Mouse (Mus musculus) thymus, postnatal 36 days (tissue): ENCODE results near the gene Cmpk1.

Experiments used
- DNase-seq, 2 experiments: peaks; one replicate each; pipeline ENCODE4 v3.0.0; 2022; ENCODE audit warnings: mixed read lengths in 2 of 2

Gene Cmpk1

DNA sequence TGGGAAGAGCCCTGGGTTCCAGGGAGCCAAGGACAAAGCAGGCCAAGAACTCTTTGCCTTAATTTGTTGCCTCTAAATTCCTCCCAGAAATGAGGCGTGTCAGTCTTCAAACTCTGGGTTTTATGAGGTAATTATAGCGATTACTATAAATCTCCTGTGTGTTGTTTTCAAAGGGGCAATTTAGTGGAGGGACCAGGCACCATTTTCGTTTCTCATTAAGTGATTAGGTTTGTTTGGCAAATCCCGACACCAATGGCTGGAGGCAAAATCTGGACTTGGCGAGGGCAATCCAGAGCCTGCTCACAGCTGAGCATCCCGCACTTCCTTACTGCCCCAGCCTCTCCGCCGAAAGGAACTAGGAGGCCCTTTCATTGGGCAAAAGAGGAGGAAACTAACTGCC, 44.5 kb downstream of the Cmpk1 start:
- DNase-seq: no peak

DNA sequence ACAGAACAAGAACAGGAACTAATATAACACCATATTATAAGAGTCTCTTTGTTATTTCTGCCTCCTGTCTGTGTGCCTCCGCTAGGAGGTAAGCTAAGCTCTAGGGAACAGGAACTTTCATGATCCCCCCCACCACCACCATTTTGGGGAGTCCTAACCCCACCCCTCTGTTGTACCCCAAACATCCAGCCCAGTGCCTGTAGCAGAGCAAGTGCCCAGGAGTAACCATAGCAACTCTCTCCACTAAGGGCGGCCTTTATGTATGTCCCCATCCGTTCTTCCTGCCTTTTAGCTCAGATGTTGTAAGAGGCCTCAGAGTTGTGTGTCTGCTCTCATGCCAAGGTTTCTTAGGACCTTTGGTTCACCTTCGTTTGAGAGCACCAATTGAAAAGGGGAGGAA, 44.9 kb downstream of the Cmpk1 start:
- DNase-seq: no peak

DNA sequence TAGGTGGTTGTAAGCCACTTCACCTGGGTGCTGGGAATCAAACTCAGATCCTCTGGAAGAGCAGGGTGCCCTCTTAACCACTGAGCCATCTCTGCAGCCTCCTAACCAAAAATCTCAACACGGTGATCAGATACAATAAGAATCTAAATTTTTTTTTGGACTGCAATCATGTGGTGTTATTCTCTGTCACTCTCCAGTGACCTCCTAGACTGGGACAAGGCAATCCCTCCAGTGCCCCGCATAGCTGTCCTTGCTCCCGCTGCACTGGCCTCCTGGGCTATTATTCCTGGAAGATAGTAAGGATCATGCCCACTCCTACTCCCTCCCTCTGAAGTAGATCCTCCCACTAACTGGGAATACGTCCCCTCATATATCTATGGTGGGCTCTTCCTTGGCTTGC, 45.7 kb downstream of the Cmpk1 start:
- DNase-seq: no peak

DNA sequence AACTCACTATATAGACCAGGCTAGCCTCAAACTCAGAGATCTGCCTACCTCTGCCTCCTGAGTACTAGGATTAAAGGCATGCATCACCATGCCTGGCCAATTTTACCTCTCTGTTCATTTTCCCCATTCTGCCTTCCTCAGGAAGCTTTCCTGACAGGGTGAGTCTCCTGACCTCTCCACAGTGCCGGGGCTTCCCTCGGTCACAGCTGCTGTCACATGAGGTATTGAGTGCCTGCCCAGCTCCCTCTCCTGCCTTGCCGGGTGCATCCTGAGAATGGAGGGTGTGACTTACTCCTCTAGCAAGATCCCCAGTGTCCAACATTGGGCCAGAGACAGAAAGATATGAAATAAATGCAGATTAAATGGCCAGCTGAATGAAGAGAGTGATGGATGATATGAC, 48.8 kb downstream of the Cmpk1 start:
- DNase-seq: no peak

DNA sequence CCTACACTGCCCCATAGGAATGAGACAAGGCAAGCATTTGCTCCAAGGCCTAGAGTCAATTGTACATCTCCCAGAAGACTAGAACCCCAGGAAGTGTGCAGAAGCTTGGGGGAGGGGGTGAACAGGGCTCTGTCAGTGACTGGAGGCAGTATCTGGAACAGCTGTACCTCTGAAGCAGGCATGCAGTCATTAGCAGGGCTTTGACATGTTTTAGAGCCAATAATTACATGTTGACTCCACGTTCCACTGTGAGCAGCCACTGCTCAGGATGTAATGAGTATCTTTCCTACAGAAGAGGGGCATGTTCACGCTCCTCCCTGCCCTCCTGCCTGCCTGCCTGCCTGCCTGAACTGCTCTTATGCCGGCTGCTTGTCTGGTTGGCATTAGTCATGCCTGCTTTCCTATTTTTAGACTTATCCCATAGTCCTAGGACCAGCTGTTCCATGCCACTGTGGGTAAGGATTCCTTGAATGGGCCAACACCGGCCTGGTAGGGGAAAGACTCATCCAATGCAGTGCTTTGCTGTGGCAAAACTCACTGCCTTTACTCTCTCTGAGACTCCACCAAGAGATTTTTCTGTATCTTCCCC, 49.5 kb downstream of the Cmpk1 start:
- no peak for DNase-seq

DNA sequence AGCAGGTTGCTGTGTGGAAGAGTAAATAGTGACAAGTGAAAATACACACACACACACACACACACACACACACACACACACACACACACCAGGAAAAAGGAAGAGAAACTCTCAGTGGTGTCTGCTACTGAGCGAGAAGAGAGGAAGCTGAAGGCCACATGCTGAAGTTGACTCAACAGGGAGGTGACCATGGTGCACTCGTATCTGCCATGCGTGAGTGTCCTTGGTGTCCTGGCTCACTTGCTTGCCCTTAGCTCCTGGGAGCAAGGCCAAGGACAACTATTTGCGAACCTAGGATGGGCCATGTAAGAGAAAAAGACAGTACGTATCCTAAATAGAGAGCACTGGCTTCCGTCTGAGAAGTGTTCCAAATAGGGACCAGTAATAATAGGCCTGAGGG, 52.9 kb downstream of the Cmpk1 start:
- DNase-seq: no peak

DNA sequence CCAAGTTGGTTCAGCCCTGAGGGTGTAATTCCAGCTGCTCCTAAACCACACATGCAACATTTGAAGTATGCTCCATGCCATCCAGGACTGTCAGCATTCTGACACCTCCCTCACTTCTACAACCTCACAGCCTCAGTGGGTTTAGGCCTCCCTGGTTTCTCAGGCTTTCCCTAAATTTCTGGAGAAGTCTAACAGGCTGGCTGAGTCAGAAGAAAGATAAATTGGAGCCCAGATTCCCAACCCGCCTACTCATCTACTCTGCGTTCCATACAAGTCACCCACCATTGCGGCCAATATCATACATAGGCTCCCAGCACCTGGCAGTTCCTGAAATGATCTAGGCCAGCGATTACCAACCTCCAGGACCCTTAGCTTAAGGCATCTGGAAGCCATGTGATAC, 54.3 kb downstream of the Cmpk1 start:
- no peak for DNase-seq

DNA sequence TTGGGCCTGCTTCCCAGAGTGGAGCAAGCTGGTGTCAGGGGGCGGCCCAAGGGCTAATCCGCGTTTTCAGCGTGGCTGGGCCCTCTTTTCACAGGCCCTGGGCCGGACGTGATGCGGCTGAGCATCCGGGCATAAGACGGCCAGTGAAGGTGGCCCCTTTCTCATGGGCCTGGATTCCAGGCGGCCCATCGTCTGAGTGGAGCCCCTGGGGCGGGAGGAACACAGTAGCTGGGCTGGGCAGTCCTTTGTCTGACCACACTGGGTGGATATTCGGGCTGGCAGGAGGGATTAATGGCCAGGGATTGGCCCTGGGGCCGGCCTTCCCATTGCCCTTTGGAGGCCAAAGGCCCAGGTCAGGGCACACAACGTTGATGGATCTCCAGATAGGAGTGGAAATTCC, 57.9 kb downstream of the Cmpk1 start:
- no peak for DNase-seq

DNA sequence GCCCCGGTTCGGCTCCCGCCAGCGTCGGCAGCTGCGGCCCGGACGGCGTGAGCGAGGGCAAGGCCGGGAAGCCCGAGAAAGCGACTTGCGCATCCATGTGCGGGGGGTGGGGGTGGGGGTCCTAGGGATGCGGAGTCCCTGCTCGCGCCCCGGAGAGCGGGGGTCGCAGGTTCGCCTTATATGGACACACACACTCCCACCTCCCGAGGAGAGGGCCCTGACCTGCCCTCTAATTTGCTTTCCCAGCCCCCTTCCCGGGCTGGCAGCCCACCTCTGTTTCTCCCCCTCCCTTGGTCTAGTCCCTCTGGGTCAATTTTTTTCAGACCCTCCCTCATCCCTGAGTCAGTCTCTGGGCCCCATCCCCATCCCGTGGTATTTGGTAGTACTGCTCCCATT, 61.1 kb downstream of the Cmpk1 start, which contains the start of gene Foxe3:
Foxe3 (minus strand) TSS at position 97 of the 396 bp plus-strand sequence.
- DNase-seq: no peak

DNA sequence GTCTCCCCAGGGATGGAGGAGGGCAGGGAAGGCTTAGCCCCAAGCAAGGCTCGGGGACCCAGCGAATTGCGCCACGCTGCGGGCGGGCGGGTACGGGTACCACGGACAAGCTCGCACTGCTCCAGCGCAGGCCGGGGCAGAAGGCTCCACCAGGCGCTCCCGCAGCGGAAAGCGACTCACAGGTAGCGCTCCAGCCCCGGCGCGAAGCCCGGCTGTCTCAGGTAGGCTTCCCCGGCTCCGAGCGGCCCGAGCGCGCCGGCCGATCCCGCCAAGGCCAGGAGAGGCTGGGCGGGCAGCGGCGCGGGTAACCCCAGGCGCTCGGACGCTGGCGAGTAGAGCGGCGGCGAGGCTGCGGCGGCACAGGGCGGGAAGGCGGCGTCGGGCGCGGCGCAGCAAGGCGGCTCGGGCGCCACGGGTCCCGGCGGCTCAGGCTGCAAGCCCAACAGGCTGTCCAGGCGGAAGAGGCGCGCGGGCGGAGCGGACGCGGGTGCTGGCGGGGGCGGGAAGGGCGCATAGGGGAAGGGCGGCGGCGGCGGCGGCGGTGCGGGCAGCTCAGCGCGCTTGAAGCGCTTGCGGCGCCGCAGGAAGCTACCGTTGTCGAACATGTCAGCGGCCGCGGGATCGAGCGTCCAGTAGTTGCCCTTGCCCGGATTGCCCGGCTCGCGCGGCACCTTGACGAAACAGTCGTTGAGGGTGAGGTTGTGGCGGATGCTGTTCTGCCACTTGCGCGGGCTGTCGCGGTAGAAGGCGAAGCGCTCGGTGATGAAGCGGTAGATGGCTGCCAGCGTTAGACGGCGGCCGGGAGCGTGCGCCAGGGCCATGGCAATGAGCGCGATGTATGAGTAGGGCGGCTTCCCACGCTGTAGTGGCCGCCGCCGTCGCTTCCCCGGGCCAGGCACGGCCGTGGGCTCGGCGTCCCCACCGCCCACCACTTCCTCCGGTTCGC, 61.8 kb downstream of the Cmpk1 start:
- no peak for DNase-seq

DNA sequence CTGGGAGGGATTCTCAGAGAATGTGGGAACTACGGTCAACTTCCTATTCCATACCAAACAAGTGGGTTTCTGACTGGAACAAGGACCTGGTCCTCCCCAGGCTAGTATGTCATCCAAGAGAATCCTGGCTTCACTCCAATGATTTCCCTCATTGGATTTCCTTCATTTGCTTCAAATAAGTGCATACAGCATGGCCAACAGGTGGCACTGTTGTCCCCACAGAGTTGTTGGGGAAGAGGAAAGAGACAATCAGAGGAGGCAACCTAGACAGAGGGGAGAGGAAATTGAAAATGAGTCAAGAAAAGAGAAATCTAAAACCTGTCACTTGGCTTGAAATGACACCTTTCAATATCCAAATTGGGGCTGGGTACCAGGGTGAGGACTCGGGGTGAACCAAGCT, 70.0 kb downstream of the Cmpk1 start:
- peak; percentile 47 to 51 for DNase-seq

DNA sequence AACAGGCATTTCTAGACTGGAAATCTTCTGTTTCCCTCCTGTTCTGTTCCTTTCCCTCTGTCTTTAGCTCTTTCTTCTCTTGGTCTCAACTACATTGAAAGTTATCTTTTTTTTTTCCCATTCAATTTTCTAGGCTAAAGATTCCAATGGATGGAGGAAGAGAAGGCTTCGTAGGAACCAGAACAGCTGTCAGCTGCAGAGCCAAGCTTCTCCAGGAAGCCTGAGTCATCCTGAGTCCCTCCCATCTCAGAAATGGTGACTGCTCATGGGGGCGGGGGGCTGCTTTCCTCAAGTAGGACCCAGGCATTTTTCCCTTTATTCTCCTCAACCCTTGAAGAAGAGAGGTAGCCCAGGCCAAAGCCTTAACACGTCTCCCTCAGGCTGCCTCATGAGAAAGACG, 71.0 kb downstream of the Cmpk1 start:
- DNase-seq: no peak

DNA sequence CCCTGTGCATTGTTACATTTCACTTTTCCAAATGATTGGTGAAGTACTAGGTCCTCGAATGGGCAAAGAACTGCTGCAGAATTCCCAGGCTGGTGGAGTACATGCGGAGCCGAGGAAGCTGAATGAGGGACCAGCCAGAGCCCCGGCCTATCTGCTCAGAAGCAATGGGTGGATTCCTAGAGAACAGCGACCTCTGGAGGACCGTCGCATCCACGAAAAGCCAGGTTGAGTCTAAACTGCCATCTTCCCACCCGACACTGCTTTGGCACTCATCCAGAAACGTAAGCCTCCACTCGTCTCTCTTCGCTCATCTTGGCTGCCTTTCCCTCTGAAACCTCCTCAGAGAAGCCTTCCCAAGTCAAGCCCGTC, 73.5 kb downstream of the Cmpk1 start:
- DNase-seq: peak; percentile 36 to 38

DNA sequence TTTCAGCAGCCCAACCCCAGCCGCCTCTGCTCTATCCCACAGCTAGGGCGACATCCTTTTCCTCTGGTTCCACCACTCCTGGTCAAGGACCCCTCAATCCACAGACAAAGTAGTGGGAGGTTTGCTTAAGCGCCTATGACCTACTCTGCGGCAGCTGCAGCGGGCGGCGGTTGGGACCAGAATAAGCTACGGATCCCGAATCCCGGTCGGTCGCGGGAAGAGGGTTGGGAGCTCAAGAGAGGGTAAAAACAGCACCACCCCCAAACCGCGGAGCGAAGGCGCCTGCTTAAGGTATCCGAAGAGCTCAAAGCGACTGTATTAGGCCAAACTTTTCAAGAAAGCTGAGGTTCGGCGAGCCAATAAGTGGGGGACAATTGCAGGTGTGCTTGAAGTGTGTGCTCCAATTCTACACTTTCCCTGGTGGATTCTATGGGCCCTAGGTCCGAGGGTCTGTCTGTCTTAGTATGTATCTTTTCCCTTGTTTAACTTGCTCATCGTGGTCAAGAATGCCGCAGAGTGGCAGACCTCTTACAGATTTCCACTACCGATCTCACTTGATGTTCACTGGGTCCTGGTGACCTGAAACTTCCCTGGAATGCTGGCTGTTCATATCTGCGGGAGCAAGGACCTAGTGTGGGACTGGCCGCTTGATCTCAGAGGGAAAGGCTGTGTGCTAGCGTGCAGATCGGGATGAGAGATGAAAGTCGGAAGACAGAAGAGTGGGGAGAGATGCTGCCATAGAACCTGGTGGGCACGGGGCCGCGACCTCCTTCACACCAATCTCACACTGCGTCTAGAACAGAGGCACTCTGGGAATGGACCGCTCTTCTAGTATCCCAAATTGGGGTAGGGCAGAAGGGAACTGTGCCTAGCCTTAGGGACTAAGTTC, 74.1 kb downstream of the Cmpk1 start:
- no peak for DNase-seq

DNA sequence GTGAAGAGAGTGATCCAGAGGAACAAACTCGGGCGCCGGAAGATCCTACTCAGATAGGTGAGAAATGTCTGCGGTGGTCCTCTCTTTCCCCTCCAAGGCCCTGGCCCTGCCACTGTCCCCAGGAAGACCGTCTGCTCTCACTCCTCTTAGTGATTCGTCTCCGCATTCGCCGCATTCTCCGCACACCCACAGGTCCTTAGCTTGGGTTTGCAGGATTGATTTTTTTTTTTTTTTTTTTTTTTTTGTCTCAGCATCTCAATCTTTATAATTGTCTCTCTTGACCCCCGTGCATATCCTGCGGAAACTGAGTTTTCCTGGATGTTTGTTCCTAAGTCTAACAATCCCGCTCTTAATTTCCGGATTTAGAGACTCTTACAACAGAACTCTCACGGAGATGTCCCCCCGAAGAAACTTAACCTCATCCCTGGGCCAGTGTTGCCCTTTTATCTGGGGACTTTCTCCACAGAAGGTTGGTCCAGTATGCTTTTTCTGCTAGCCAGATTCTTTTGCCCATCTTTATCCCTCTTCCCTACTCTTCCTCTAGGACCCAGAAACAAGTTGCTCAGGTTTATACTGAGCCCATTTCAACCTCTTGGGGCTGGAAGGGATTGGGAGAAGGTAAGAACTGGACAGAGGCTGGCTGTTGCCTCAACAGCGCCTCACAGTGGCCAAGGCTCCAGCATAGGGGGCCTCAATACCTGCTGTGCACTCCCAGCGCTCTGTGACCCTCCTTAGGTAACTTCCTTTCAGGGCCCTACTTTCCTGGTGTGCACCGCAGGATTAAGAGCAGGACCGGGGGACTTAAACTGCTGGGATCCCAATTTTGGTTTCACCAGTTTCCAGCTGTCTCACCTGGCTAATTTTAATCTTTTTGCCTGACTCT, 77.2 kb downstream of the Cmpk1 start:
- peak; percentile 61 to 62 for DNase-seq
